In genomic region chr10:80285222-80286070, GRCm38 (mm10) we compare ENCODE assay signal across 26 mouse cellular contexts. TPM values are rescaled to one million over a fixed set of nuclear protein-coding genes. Genes with fewer than 3 reads are reported as not detected.
DNase-seq lines count a peak whose midpoint lies in the region; ATAC-seq lines count a peak whose summit lies in the region.
"Had no signal": no experiment of that assay in that cellular context is flagged by ENCODE, and none has a peak within 500 bp of the region (broad histone marks: within the 10 kb centered on the region; RNA-seq: fewer than 3 reads in every experiment).

No protein-coding gene starts in this region.

- peaks cover 3% of the 10 kb centered on the region; the same call in 1 of the 2 replicates for H3K4me1 ChIP-seq in midbrain, embryonic 12.5 days
- H3K4me1 ChIP-seq in midbrain, embryonic 11.5 days (ENCODE audit: control insufficient read depth, insufficient read depth, low read length) = no peaks in the 10 kb centered on the region
- H3K4me1 ChIP-seq: embryonic facial prominence, embryonic 15.5 days had no signal

- no peak for ATAC-seq in midbrain, embryonic 12.5 days (ENCODE audit: low FRiP score, low read depth)
- ATAC-seq in midbrain, embryonic 11.5 days (ENCODE audit: low FRiP score) = no peak
- ATAC-seq: hindbrain, embryonic 16.5 days; midbrain, embryonic 16.5 days had no signal

- no peaks in the 10 kb centered on the region for H3K9me3 ChIP-seq in midbrain, embryonic 12.5 days
- H3K9me3 ChIP-seq in midbrain, embryonic 11.5 days (ENCODE audit: control insufficient read depth, low read length) = no peaks in the 10 kb centered on the region
- H3K9me3 ChIP-seq: embryonic facial prominence, embryonic 15.5 days; forebrain, embryonic 12.5 days; kidney, embryonic 15.5 days; limb, embryonic 15.5 days; liver, embryonic 13.5 days had no signal

- WGBS in midbrain, embryonic 12.5 days = 76% methylated on average over 9 of the region's 15 CpGs
- 79% methylated on average over 15 of the region's 15 CpGs for WGBS in midbrain, embryonic 11.5 days

- peaks cover 87% of the 10 kb centered on the region for H3K36me3 ChIP-seq in midbrain, embryonic 12.5 days
- peaks cover 33% of the 10 kb centered on the region for H3K36me3 ChIP-seq in midbrain, embryonic 11.5 days (ENCODE audit: control insufficient read depth, insufficient read depth, low read length)

- H3K4me3 ChIP-seq in midbrain, embryonic 12.5 days = no peak overlapping the region
- no peak overlapping the region for H3K4me3 ChIP-seq in midbrain, embryonic 11.5 days (ENCODE audit: low read depth, low read length)
- H3K4me3 ChIP-seq: embryonic facial prominence, embryonic 15.5 days; forebrain, embryonic 12.5 days; kidney, embryonic 15.5 days; layer of hippocampus, adult 2 months; limb, embryonic 15.5 days; liver, embryonic 13.5 days had no signal

- no peaks in the 10 kb centered on the region; the same call in 1 of the 2 replicates for H3K27me3 ChIP-seq in midbrain, embryonic 12.5 days
- H3K27me3 ChIP-seq in midbrain, embryonic 11.5 days (ENCODE audit: control insufficient read depth, insufficient read depth, low read length) = no peaks in the 10 kb centered on the region
- H3K27me3 ChIP-seq: embryonic facial prominence, embryonic 15.5 days; forebrain, embryonic 12.5 days; kidney, embryonic 15.5 days; limb, embryonic 15.5 days; liver, embryonic 13.5 days had no signal

- no peak overlapping the region; the same call in 1 of the 2 replicates for H3K9ac ChIP-seq in midbrain, embryonic 12.5 days (replicated peaks)
- no peak overlapping the region for H3K9ac ChIP-seq in midbrain, embryonic 11.5 days (ENCODE audit: low read length)
- H3K9ac ChIP-seq: embryonic facial prominence, embryonic 15.5 days; forebrain, embryonic 12.5 days; kidney, embryonic 15.5 days; limb, embryonic 15.5 days; liver, embryonic 13.5 days had no signal

- no peak for DNase-seq in midbrain, embryonic 11.5 days (ENCODE audit: low spot score, missing footprints)
- DNase-seq in adrenal gland, adult 2 months = peak; percentile 81
- DNase-seq in adrenal gland, postnatal 14 days = peak; percentile 84
- DNase-seq in gastrocnemius, postnatal 25 days = no peak
- DNase-seq in heart, postnatal 25 days (ENCODE audit: low spot score) = no peak
- DNase-seq: B cell, adult 2 months; cerebellum, adult 11-12 months; cerebellum, postnatal 10 days; gastrocnemius, postnatal 14 days; heart, adult 11 months; kidney, adult 18-20 months; kidney, postnatal 36 days; left cerebral cortex, postnatal 4 days; liver, embryonic 13.5 days; lung, adult 18-20 months; lung, postnatal 10 days; retina, postnatal 1 day had no signal

- no peak overlapping the region for H3K4me2 ChIP-seq in midbrain, embryonic 12.5 days (replicated peaks)
- H3K4me2 ChIP-seq in midbrain, embryonic 11.5 days = no peak overlapping the region
- H3K4me2 ChIP-seq: embryonic facial prominence, embryonic 15.5 days; forebrain, embryonic 12.5 days; heart, embryonic 11.5 days; kidney, embryonic 15.5 days; limb, embryonic 15.5 days; liver, embryonic 13.5 days had no signal

- H3K27ac ChIP-seq in midbrain, embryonic 12.5 days (replicated peaks) = 0 out of 2 replicates have a peak overlapping the region, but pooled peaks have one; percentile 15
- no peak overlapping the region for H3K27ac ChIP-seq in midbrain, embryonic 11.5 days (ENCODE audit: low read depth, low read length)
- H3K27ac ChIP-seq: embryonic facial prominence, embryonic 15.5 days; forebrain, embryonic 12.5 days; kidney, embryonic 15.5 days; layer of hippocampus, adult 2 months; limb, embryonic 15.5 days; liver, embryonic 13.5 days had no signal

- intact Hi-C loops in heart, postnatal 25 days (cut with DNase I) = no loop called here

RNA-seq across cellular contexts. Expression of gene Rps15, which starts 6.8 kb away (rescaled TPM):
- 671 and 694 TPM in 2 replicates for polyA plus RNA-seq in midbrain, embryonic 12.5 days (2016; fragmentation: Nextera tagmentation; extraction: Ambion mirVana)
- 752 and 845 TPM in 2 replicates for polyA plus RNA-seq in midbrain, embryonic 11.5 days (2014; fragmentation: Nextera tagmentation; extraction: Ambion mirVana)
- total RNA-seq in adrenal gland, adult 2 months (2021) = 1,000 to 10,000 TPM; 1,320 to 1,332 TPM
- 1,020 and 1,031 TPM in 2 replicates for polyA plus RNA-seq in adrenal gland, adult 2 months (2012; rRNA removed)
- 1,072 and 1,285 TPM in 2 replicates for total RNA-seq in adrenal gland, postnatal 14 days (2021)
- 100 to 1,000 TPM; 575 to 593 TPM for total RNA-seq in gastrocnemius, postnatal 25 days (2021)
- total RNA-seq in heart, postnatal 25 days (2021) = 100 to 1,000 TPM; 703 to 732 TPM

RNA-seq across cellular contexts. Expression of gene Apc2, which starts 10.3 kb away (rescaled TPM):
- 181 and 193 TPM in 2 replicates for polyA plus RNA-seq in midbrain, embryonic 12.5 days (2016; fragmentation: Nextera tagmentation; extraction: Ambion mirVana)
- 63.4 and 66.5 TPM in 2 replicates for polyA plus RNA-seq in midbrain, embryonic 11.5 days (2014; fragmentation: Nextera tagmentation; extraction: Ambion mirVana)
- 1 to 10 TPM in 1 of 2 experiments, under 1 TPM in 1; 0.72 to 3.0 TPM for total RNA-seq in adrenal gland, adult 2 months (2021)
- polyA plus RNA-seq in adrenal gland, adult 2 months (2012; rRNA removed) = 2.5 and 4.0 TPM in 2 replicates
- total RNA-seq in adrenal gland, postnatal 14 days (2021) = 1.5 and 4.4 TPM in 2 replicates
- total RNA-seq in gastrocnemius, postnatal 25 days (2021) = under 1 TPM; 0.59 to 0.82 TPM
- 1 to 10 TPM; 3.4 to 4.0 TPM for total RNA-seq in heart, postnatal 25 days (2021)

RNA-seq across cellular contexts. Expression of gene Dazap1, which starts 24.2 kb away (rescaled TPM):
- polyA plus RNA-seq in midbrain, embryonic 12.5 days (2016; fragmentation: Nextera tagmentation; extraction: Ambion mirVana) = 61.2 and 71.3 TPM in 2 replicates
- polyA plus RNA-seq in midbrain, embryonic 11.5 days (2014; fragmentation: Nextera tagmentation; extraction: Ambion mirVana) = 37.8 and 42.6 TPM in 2 replicates
- total RNA-seq in adrenal gland, adult 2 months (2021) = 100 to 1,000 TPM in 1 of 2 experiments, 10 to 100 TPM in 1; 72.1 to 101 TPM
- 102 and 119 TPM in 2 replicates for polyA plus RNA-seq in adrenal gland, adult 2 months (2012; rRNA removed)
- total RNA-seq in adrenal gland, postnatal 14 days (2021) = 92.9 and 115 TPM in 2 replicates
- total RNA-seq in gastrocnemius, postnatal 25 days (2021) = 10 to 100 TPM; 40.1 to 43.6 TPM
- total RNA-seq in heart, postnatal 25 days (2021) = 10 to 100 TPM; 55.0 to 69.6 TPM

RNA-seq across cellular contexts. Expression of gene Gamt, which starts 24.6 kb away (rescaled TPM):
- 28.1 and 29.5 TPM in 2 replicates for polyA plus RNA-seq in midbrain, embryonic 12.5 days (2016; fragmentation: Nextera tagmentation; extraction: Ambion mirVana)
- 24.6 and 28.9 TPM in 2 replicates for polyA plus RNA-seq in midbrain, embryonic 11.5 days (2014; fragmentation: Nextera tagmentation; extraction: Ambion mirVana)
- 100 to 1,000 TPM; 246 to 281 TPM for total RNA-seq in adrenal gland, adult 2 months (2021)
- 820 and 833 TPM in 2 replicates for polyA plus RNA-seq in adrenal gland, adult 2 months (2012; rRNA removed)
- total RNA-seq in adrenal gland, postnatal 14 days (2021) = 138 and 192 TPM in 2 replicates
- 10 to 100 TPM; 50.9 to 53.1 TPM for total RNA-seq in gastrocnemius, postnatal 25 days (2021)
- 1 to 10 TPM; 9.0 to 9.3 TPM for total RNA-seq in heart, postnatal 25 days (2021)

RNA-seq across cellular contexts. Expression of gene 2310011J03Rik, which starts 34.9 kb away (rescaled TPM):
- polyA plus RNA-seq in midbrain, embryonic 12.5 days (2016; fragmentation: Nextera tagmentation; extraction: Ambion mirVana) = 36.2 and 44.5 TPM in 2 replicates
- polyA plus RNA-seq in midbrain, embryonic 11.5 days (2014; fragmentation: Nextera tagmentation; extraction: Ambion mirVana) = 36.2 and 40.8 TPM in 2 replicates
- 10 to 100 TPM; 21.6 to 32.5 TPM for total RNA-seq in adrenal gland, adult 2 months (2021)
- 57.0 and 61.7 TPM in 2 replicates for polyA plus RNA-seq in adrenal gland, adult 2 months (2012; rRNA removed)
- 26.9 and 27.9 TPM in 2 replicates for total RNA-seq in adrenal gland, postnatal 14 days (2021)
- total RNA-seq in gastrocnemius, postnatal 25 days (2021) = 1 to 10 TPM; 6.5 to 7.0 TPM
- 10 to 100 TPM; 11.4 to 13.8 TPM for total RNA-seq in heart, postnatal 25 days (2021)

Comparison
In these comparisons a context has a peak if more than half of its experiments do, and no peak if none do; other contexts are left out.
1. DNase-seq: peak in adrenal gland, adult 2 months (single experiment) and adrenal gland, postnatal 14 days (single experiment); none in midbrain, embryonic 11.5 days (single experiment), gastrocnemius, postnatal 25 days (single experiment) and heart, postnatal 25 days (single experiment).